ENCODE assay signal across 8 mouse cellular contexts in genomic region chr9:44882436-44882980, GRCm38 (mm10). TPM values are rescaled to one million over a fixed set of nuclear protein-coding genes. Genes with fewer than 3 reads are reported as not detected.
DNase-seq lines count a peak whose midpoint lies in the region; ATAC-seq and TF ChIP-seq lines count a peak whose summit lies in the region.

No protein-coding gene starts in this region.

- H3K27ac ChIP-seq in intestine, embryonic 16.5 days (ENCODE audit: low read length): peak overlapping the region; percentile 93; the same call in 1 of the 2 replicates
- no peak overlapping the region for H3K27ac ChIP-seq in liver, adult 2 months (replicated peaks; ENCODE audit: insufficient read depth, low read depth, low read length)

- H3ac ChIP-seq in myocyte (ENCODE audit: control insufficient read depth, insufficient read length): peak overlapping the region; percentile 81

- H3K4me3 ChIP-seq in intestine, embryonic 16.5 days (ENCODE audit: low read length): peak overlapping the region; percentile 63
- H3K4me3 ChIP-seq in liver, adult 2 months (ENCODE audit: insufficient read depth, low read depth, low read length): peak overlapping the region; percentile 72
- H3K4me3 ChIP-seq in myocyte: peak overlapping the region; percentile 68

- intact Hi-C loops in gastrocnemius, postnatal 14 days (cut with DNase I; ENCODE audit: low total_unique reads): loop anchor here (5.0 kb wide), 1 partner anchor 40 kb away; no protein-coding TSS in a partner anchor

- TF ChIP-seq POLR2A in liver, adult 2 months (IDR thresholded peaks at IDR 0.05; ENCODE audit: extremely low read depth, insufficient read depth, low read length): no peak
- TF ChIP-seq POLR2A in myocyte (IDR thresholded peaks at IDR 0.05; ENCODE audit: insufficient read length, low read depth): no peak

- peak; percentile 17; the same call in 1 of the 2 replicates for TF ChIP-seq CTCF in liver, adult 2 months (IDR thresholded peaks at IDR 0.05; ENCODE audit: low read depth, low read length)

- H3K9me3 ChIP-seq in intestine, embryonic 16.5 days (ENCODE audit: control insufficient read depth, low read length): no peaks in the 10 kb centered on the region

- H3K4me1 ChIP-seq in intestine, embryonic 16.5 days (ENCODE audit: control insufficient read depth, insufficient read depth, low read length): peaks cover 29% of the 10 kb centered on the region
- H3K4me1 ChIP-seq in liver, adult 2 months (ENCODE audit: control insufficient read depth, insufficient read depth, low read length): peaks cover 20% of the 10 kb centered on the region

- H3K27me3 ChIP-seq in intestine, embryonic 16.5 days (replicated peaks; ENCODE audit: control insufficient read depth, insufficient read depth, low read length): no peaks in the 10 kb centered on the region
- no peaks in the 10 kb centered on the region for H3K27me3 ChIP-seq in liver, adult 2 months (ENCODE audit: control insufficient read depth, insufficient read depth, low read length)
- H3K27me3 ChIP-seq in myocyte (ENCODE audit: control insufficient read depth, insufficient read depth, insufficient read length): no peaks in the 10 kb centered on the region

- peak; percentile 37 for ATAC-seq in intestine, embryonic 16.5 days

- peaks cover 28% of the 10 kb centered on the region for H3K79me2 ChIP-seq in liver, adult 2 months (ENCODE audit: control insufficient read depth, insufficient read depth, low read length)
- peaks cover 30% of the 10 kb centered on the region for H3K79me2 ChIP-seq in myocyte (ENCODE audit: control insufficient read depth, insufficient read depth)

- H3K4me2 ChIP-seq in intestine, embryonic 16.5 days (ENCODE audit: low read depth, low read length): peak overlapping the region; percentile 97
- H3K4me2 ChIP-seq in myocyte (ENCODE audit: low read depth): peak overlapping the region; percentile 93

- no peaks in the 10 kb centered on the region for H3K36me3 ChIP-seq in intestine, embryonic 16.5 days (ENCODE audit: control insufficient read depth, insufficient read depth, low read length)
- H3K36me3 ChIP-seq in liver, adult 2 months (ENCODE audit: control insufficient read depth, insufficient read depth, low read length): no peaks in the 10 kb centered on the region
- peaks cover under 1% of the 10 kb centered on the region for H3K36me3 ChIP-seq in myocyte (ENCODE audit: control insufficient read depth, insufficient read depth)

- 0% methylated on average over 25 of the region's 27 CpGs for WGBS in intestine, embryonic 16.5 days
- under 1% methylated on average over 26 of the region's 27 CpGs for WGBS in liver, adult 2 months

- H3K9ac ChIP-seq in intestine, embryonic 16.5 days (ENCODE audit: low read depth, low read length): peak overlapping the region; percentile 75
- peak overlapping the region; percentile 70 for H3K9ac ChIP-seq in liver, adult 2 months (ENCODE audit: low read depth, low read length)

- DNase-seq in 3134 (ENCODE audit: extremely low read depth, insufficient read length, low spot score): peak; percentile 69
- peak; percentile 64 for DNase-seq in NIH3T3 (ENCODE audit: low read depth)
- peak; percentile 54 to 59 for DNase-seq in cerebellum, postnatal 36 days
- DNase-seq in gastrocnemius, postnatal 14 days: peak; percentile 34
- peak; percentile 31 for DNase-seq in liver, adult 2 months (ENCODE audit: extremely low read depth, low read depth, low spot score)
- peak; percentile 73 for DNase-seq in testis, postnatal 10 days (ENCODE audit: low spot score)

TF ChIP-seq in myocyte, 11 proteins besides CTCF, POLR2A, EP300 and RAD21:
- TF ChIP-seq SRF (IDR thresholded peaks at IDR 0.05; ENCODE audit: control insufficient read depth, insufficient read length, low read depth) (no peak), CEBPB (IDR thresholded peaks at IDR 0.05; ENCODE audit: insufficient read depth, poor library complexity, severe bottlenecking) (no peak), REST (IDR thresholded peaks at IDR 0.05; ENCODE audit: insufficient read depth, insufficient read length) (peak; percentile 75), USF1 (IDR thresholded peaks at IDR 0.05; ENCODE audit: low read depth) (no peak)

RNA-seq across cellular contexts. Expression of gene Kmt2a, which starts 1.4 kb away (rescaled TPM):
- 10 to 100 TPM; 11.8 to 14.3 TPM for total RNA-seq in gastrocnemius, postnatal 14 days (2021)
- polyA plus RNA-seq in intestine, embryonic 16.5 days (2015; fragmentation: Nextera tagmentation; extraction: Ambion mirVana): 5.3 and 7.7 TPM in 2 replicates
- 1.9 and 2.8 TPM in 2 replicates for total RNA-seq in liver, adult 2 months (2014; rRNA removed)
- polyA plus RNA-seq in liver, adult 2 months (2012; rRNA removed): 3.9 and 5.3 TPM in 2 replicates
- 4.5 TPM for polyA plus RNA-seq in myocyte (2012; fragmentation: generic; extraction: Trizol)

RNA-seq across cellular contexts. Expression of gene Atp5l, which starts 38.0 kb away (rescaled TPM):
- total RNA-seq in gastrocnemius, postnatal 14 days (2021): 100 to 1,000 TPM; 663 to 775 TPM
- 937 and 949 TPM in 2 replicates for polyA plus RNA-seq in intestine, embryonic 16.5 days (2015; fragmentation: Nextera tagmentation; extraction: Ambion mirVana)
- 572 and 586 TPM in 2 replicates for total RNA-seq in liver, adult 2 months (2014; rRNA removed)
- polyA plus RNA-seq in liver, adult 2 months (2012; rRNA removed): 230 and 372 TPM in 2 replicates
- 773 TPM for polyA plus RNA-seq in myocyte (2012; fragmentation: generic; extraction: Trizol)
